Mouse (Mus musculus) heart, adult 2 months (tissue): Measurements from ENCODE around the gene Hddc2.

Experiments
- CTCF ChIP-seq: fragments of 200-600 bp; IDR thresholded peaks from 2 replicates; pipeline ENCODE4 v1.8.1; 2022; ENCODE audit warnings: antibody characterized with exemption, mild to moderate bottlenecking, moderate library complexity
- POLR2A ChIP-seq: fragments of 200-500 bp; IDR thresholded peaks from 2 replicates; pipeline ENCODE4 v1.6.1; 2011; ENCODE audit warnings: mild to moderate bottlenecking, low read depth, low read length, control low read depth; ENCODE audit not compliant: insufficient read depth

DNA sequence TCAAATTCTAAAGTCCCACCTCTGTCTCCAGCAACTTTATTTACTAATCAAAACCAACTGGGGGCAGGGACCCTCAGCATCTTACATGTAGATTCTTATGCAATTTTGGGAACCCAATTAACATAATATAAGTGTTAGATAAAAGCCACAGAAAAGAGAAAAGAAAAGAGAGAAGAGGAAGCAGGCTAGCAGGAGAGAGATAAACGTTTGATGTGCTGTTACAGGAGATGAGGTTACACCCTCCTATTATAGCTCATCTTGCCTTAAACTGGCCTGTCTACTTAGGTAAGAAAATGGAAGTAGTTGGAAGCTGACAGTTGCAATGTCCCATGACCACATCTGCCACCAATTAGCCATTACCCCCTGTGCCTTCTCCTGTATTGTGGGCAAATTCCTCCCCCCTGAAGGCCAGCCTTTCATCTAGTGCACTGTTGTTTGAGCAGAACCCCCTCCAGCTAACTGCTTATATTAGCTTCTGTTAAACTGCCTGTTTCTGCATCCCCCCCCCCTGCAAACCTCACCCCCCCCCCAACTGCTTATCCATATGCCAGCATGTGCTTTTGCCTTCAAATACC is 6.1 kb upstream of the Hddc2 start:
- TF ChIP-seq POLR2A (no peak), CTCF (no peak)
